Mouse (Mus musculus) spleen, adult 2 months (tissue): ENCODE measurements at regions not wholly inside any gene's neighbourhood (a gene's known extent, or its start where the extent isn't known, plus 50 kb on each side); places are given as distances from the start of the nearest gene placed in this dataset.

Experiments
- DNase-seq, 2 experiments: peaks; one replicate each; pipeline versions ENCODE4 v3.0.0 to v3.0.0-alpha.2; 2012 to 2021; ENCODE audit warnings: low spot score in 2 of 2, low read depth in 1 of 2
- H3K27ac ChIP-seq: fragments of 200-500 bp; 2 replicates; pipeline ENCODE4 v1.5.1; 2012; ENCODE audit warnings: low read length, inconsistent platforms; ENCODE audit not compliant: insufficient read depth
- H3K27me3 ChIP-seq: fragments of 200-500 bp; 2 replicates; pipeline ENCODE4 v1.6.1; 2012; ENCODE audit warnings: mild to moderate bottlenecking, moderate library complexity, low read length, inconsistent platforms; ENCODE audit not compliant: control insufficient read depth, insufficient read depth
- H3K36me3 ChIP-seq: fragments of 200-500 bp; 2 replicates; pipeline ENCODE4 v1.6.1; 2012; ENCODE audit warnings: mild to moderate bottlenecking, low read length, inconsistent platforms; ENCODE audit not compliant: control insufficient read depth, insufficient read depth
- H3K4me1 ChIP-seq: fragments of 200-500 bp; 2 replicates; pipeline ENCODE4 v1.6.1; 2011; ENCODE audit warnings: inconsistent platforms; ENCODE audit not compliant: control insufficient read depth, insufficient read depth, insufficient read length
- H3K4me3 ChIP-seq: fragments of 200-500 bp; 2 replicates; pipeline ENCODE4 v1.5.1; 2011; ENCODE audit warnings: mild to moderate bottlenecking, inconsistent platforms; ENCODE audit not compliant: insufficient read depth, insufficient read length; ENCODE audit errors: extremely low read depth
- CTCF ChIP-seq: fragments of 200-500 bp; IDR thresholded peaks from 2 replicates; pipeline ENCODE4 v1.5.1; 2011; ENCODE audit warnings: mild to moderate bottlenecking, inconsistent platforms; ENCODE audit not compliant: insufficient read depth, insufficient read length, insufficient replicate concordance; ENCODE audit errors: extremely low read depth
- POLR2A ChIP-seq: fragments of 200-500 bp; IDR thresholded peaks from 2 replicates; pipeline ENCODE4 v1.6.1; 2011; ENCODE audit warnings: low read depth, low read length, inconsistent platforms
- WGBS: fragments of 180-500 bp; shearing (Covaris S2); methylation state at CpG from one replicate; pipeline ENCODE4 v1.1.7; 2018; 5-methylcytosine and 5-hydroxymethylcytosine counted together

DNA sequence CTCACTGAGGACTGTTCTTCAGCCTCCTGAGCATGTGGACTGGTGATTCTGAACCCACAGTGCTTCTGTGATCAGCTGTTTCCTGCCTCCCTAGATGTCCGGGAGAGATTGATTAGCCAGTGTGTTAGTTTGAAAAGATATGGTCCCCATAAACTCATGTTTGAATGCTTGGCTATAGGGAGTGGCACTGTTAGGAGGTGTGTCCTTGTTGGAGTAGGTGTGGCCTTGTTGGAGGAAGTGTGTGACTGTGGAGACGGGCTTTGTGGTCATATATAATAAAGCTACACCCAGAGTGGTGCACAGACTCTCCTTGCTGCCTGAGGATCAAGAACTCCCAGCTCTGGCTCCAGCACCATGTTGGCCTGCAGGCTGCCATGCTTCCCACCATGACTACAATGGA lies 458.9 kb upstream of the Kcnab2 start:
- TF ChIP-seq POLR2A (no peak), CTCF (no peak)
- DNase-seq, result no peak
- Histone ChIP-seq H3K27ac (no peak overlapping the region), H3K36me3 (no peaks in the 10 kb centered on the region), H3K4me3 (no peak overlapping the region), H3K4me1 (no peaks in the 10 kb centered on the region), H3K27me3 (no peaks in the 10 kb centered on the region)
- 49% methylated on average over 2 of the region's 2 CpGs for WGBS

DNA sequence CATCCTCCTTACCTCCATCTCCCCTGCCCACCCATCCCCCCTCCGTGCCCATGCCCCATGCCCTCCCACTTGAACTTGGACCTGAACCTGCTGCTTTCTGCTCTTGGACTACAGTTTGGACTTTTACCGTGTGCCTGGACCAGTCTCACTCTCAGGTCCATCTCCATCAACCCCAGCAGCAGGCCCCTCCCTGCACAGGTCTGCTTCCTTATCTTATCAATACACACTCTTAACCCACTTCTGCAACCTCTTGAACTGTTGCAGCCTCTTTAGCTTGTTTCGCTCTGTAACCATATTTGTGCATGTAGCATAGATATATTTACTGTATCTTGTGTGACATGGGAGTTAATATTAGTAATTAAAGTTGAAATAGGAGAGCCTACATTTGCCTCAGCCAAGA lies 457.8 kb upstream of the Kcnab2 start:
- no peak for DNase-seq
- WGBS, result 84% methylated on average over 3 of the region's 3 CpGs
- no peak for TF ChIP-seq CTCF
- no peak for TF ChIP-seq POLR2A

DNA sequence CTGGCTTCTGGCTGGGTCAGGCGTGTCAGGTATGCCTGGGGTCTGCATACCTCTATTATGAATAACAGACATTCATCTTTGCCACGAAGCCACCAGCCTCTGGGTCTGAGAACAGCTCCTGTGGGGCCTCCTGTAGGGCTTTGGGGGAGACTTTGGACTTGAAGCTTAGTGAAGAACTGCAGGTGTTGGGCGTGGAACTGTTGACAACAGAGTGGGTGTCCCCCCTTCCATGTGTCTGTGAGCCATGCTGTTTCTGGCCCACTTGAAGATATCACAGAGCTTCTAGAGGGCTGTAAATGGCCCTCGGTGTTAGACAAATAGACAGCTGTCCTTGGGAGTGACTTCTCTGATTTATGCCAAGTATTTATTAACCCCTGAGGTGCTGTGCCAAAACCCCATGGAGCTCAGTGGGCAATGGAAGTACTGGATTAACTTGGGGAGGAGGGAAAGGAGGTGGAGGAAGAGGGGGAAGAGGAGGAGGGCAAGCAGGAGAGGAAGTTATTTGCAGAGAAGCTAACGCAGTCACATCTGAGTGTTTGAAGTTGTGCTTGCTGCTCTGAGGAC lies 450.8 kb upstream of the Kcnab2 start:
- 56% methylated on average over 5 of the region's 5 CpGs for WGBS
- no peak overlapping the region for H3K27ac ChIP-seq
- no peaks in the 10 kb centered on the region for H3K36me3 ChIP-seq
- TF ChIP-seq POLR2A (no peak), CTCF (no peak)
- no peak overlapping the region for H3K4me3 ChIP-seq
- H3K4me1 ChIP-seq, result no peaks in the 10 kb centered on the region
- H3K27me3 ChIP-seq, result no peaks in the 10 kb centered on the region
- DNase-seq, result no peak

More for the DNA sequence above, 457.8 kb upstream of the Kcnab2 start:
- no peaks in the 10 kb centered on the region for H3K36me3 ChIP-seq
- H3K4me3 ChIP-seq, result no peak overlapping the region
- H3K27ac ChIP-seq, result no peak overlapping the region
- no peaks in the 10 kb centered on the region for H3K4me1 ChIP-seq
- no peaks in the 10 kb centered on the region for H3K27me3 ChIP-seq

DNA sequence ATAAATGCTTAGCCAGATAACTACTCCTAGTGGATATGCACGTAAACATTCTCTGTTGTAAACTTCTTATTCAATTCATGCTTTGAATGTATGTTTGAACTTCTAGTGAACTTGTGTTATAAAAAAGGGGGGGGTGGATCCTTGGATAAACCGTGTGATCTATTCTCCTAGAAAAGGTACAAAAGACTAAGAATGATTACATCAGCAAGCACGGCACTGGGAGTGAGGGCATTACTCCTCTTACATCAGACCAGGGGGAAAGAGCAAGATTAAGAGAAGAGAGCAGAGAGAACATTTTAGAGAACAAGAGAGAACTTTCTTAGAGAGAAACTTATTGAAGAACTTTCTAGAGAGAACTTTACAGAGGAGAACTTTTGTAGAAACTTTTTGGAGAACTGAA lies 442.6 kb upstream of the Kcnab2 start:
- no peak overlapping the region for H3K4me3 ChIP-seq
- TF ChIP-seq POLR2A, result no peak
- no peak for TF ChIP-seq CTCF
- no peaks in the 10 kb centered on the region for H3K27me3 ChIP-seq
- DNase-seq, result no peak
- 76% methylated on average over 3 of the region's 3 CpGs for WGBS
- H3K4me1 ChIP-seq, result no peaks in the 10 kb centered on the region
- H3K36me3 ChIP-seq, result no peaks in the 10 kb centered on the region
- H3K27ac ChIP-seq, result no peak overlapping the region

DNA sequence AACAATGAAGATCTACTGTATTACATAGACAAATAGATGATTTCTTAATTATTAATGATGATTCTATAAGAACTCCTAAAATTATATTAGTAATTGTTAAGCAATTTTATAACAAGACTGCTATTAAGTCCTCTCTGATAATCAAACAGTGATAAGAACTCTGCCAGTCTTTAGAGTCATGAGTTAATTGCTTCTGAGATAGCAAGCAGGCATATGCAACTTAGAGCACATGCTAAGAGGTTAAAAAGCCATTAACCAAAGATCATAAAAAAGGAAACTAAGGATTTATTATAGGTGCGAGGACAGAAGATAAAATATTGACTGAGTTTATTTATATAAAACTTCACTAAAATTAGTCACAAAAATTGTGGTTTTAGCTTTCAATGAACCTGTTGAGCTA lies 442.2 kb upstream of the Kcnab2 start:
- Histone ChIP-seq H3K4me1 (no peaks in the 10 kb centered on the region), H3K27me3 (no peaks in the 10 kb centered on the region), H3K27ac (no peak overlapping the region), H3K36me3 (no peaks in the 10 kb centered on the region), H3K4me3 (no peak overlapping the region)
- TF ChIP-seq POLR2A, result no peak
- no peak for TF ChIP-seq CTCF
- DNase-seq, result no peak
- 83% methylated on average over 1 of the region's 1 CpGs for WGBS

DNA sequence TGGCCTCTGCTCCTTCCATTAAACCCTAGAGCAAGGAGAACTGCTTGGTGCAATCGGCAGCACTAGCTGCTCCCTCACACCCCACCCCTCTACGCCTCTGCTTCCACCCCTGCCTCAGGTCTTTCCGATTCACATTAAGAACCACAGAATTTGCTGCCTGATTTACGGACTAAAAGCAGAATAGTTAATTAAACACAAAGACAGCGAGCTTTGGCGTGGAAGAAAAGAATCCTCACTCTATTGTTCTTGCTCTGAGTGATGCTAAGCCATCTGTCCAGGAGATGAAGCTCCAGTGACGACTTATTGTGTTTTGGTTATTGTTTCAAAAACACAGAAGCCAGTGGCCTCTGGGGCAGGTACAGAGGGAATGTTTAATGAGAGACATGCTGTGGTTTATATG lies 438.9 kb upstream of the Kcnab2 start:
- DNase-seq, result no peak
- WGBS, result 56% methylated on average over 7 of the region's 7 CpGs
- Histone ChIP-seq H3K4me1 (no peaks in the 10 kb centered on the region), H3K27me3 (no peaks in the 10 kb centered on the region), H3K36me3 (no peaks in the 10 kb centered on the region), H3K27ac (no peak overlapping the region), H3K4me3 (no peak overlapping the region)
- TF ChIP-seq CTCF (no peak), POLR2A (no peak)

GRCm38 (mm10) chr4:152913497-152913896 lies 435.8 kb upstream of the Kcnab2 start:
- no peak for TF ChIP-seq CTCF
- no peak for TF ChIP-seq POLR2A
- Histone ChIP-seq H3K27me3 (no peaks in the 10 kb centered on the region), H3K4me1 (no peaks in the 10 kb centered on the region), H3K36me3 (no peaks in the 10 kb centered on the region), H3K27ac (no peak overlapping the region), H3K4me3 (no peak overlapping the region)
- WGBS, result 54% methylated on average over 10 of the region's 10 CpGs
- no peak for DNase-seq
